Mouse (Mus musculus): ENCODE data around the gene Smyd1. TPM values are rescaled to one million over a fixed set of nuclear protein-coding genes. Genes with fewer than 3 reads are reported as not detected.
A peak's percentile ranks its signal among the peaks of the same experiment; 100 is the strongest.
"Not testable (repeated sequence)": the region's sequence is repeated elsewhere in the genome, so short reads cannot be mapped to it uniquely, and the experiment has no call there.

Gene Smyd1
- total and polyA plus RNA-seq, 3 experiments, result 0.08 to 0.37 (median 0.08) TPM

GRCm38 (mm10) chr6:71270301-71271056, 51.6 kb downstream of the Smyd1 start (continued):
- TF ChIP-seq MEF2A (IDR thresholded peaks at IDR 0.05; ENCODE audit: borderline replicate concordance, low read depth, low read length) (no peak), UBTF (IDR thresholded peaks at IDR 0.05; ENCODE audit: low read depth, low read length) (no peak), RAD21 (IDR thresholded peaks at IDR 0.05; ENCODE audit: low read depth, low read length) (no peak), NELFE (IDR thresholded peaks at IDR 0.05; ENCODE audit: low read depth, low read length) (peak; percentile 70), POLR2AphosphoS2 (IDR thresholded peaks at IDR 0.05; ENCODE audit: low read depth, low read length) (no peak), PAX5 (IDR thresholded peaks at IDR 0.05; ENCODE audit: low read length) (no peak), USF2 (conservative IDR thresholded peaks at IDR 0.05; ENCODE audit: low read depth, low read length) (no peak), TBP (conservative IDR thresholded peaks at IDR 0.05; ENCODE audit: low read depth, low read length) (peak; percentile 76; the same call in 1 of the 2 replicates)

GRCm38 (mm10) chr6:71269686-71270050, 52.4 kb downstream of the Smyd1 start:
- H3K27ac ChIP-seq (ENCODE audit: insufficient read depth, low read depth); H3K4me3 ChIP-seq (replicated peaks in 1 of 3; ENCODE audit: low read depth in 2 of 3, low read length in 2 of 3, poor library complexity in 1 of 3); H3K4me2 ChIP-seq (ENCODE audit: insufficient read depth, low read depth, poor library complexity, severe bottlenecking); H3K36me3 ChIP-seq (replicated peaks in 1 of 2; ENCODE audit: control insufficient read depth in 1 of 2, insufficient read depth in 1 of 2, low read length in 1 of 2); DNase-seq (ENCODE audit: extremely low read depth); H3K9ac ChIP-seq (ENCODE audit: insufficient read depth, low read depth); H3K27me3 ChIP-seq (replicated peaks); dilution Hi-C loops (cut with MboI; ENCODE audit: extremely low pct_ligation_motif_present, extremely low pct_unique_long_range_greater_than_20kb, low sequenced_read_pairs); H3K9me3 ChIP-seq (replicated peaks; ENCODE audit: low read length): not testable (repeated sequence)
- peaks cover 13% of the 10 kb centered on the region for H3K79me2 ChIP-seq (replicated peaks; ENCODE audit: control insufficient read depth, extremely low read depth, insufficient read depth, poor library complexity, severe bottlenecking)
- in situ Hi-C loops (cut with MboI; ENCODE audit: low pct_ligation_motif_present, low pct_unique_long_range_greater_than_20kb, low sequenced_read_pairs), result loop anchor here (10.0 kb wide), 1 partner anchor 105 kb away; no protein-coding TSS in a partner anchor
- peaks cover 3 to 27% of the 10 kb centered on the region in 2 experiments; a peak in 3 of 4 replicates for H3K4me1 ChIP-seq (ENCODE audit: control insufficient read depth in 1 of 2, insufficient read depth in 2 of 2)

- no peak overlapping the region; the same call in 1 of the 2 replicates for H3K4me2 ChIP-seq (ENCODE audit: insufficient read depth, low read depth, poor library complexity, severe bottlenecking)
- DNase-seq (ENCODE audit: extremely low read depth), result peak; percentile 60
Observed at GRCm38 (mm10) chr6:71268929-71269685, 52.9 kb downstream of the Smyd1 start.

GRCm38 (mm10) chr6:71267603-71268002, 54.4 kb downstream of the Smyd1 start:
- in situ Hi-C loops (cut with MboI; ENCODE audit: low pct_ligation_motif_present, low pct_unique_long_range_greater_than_20kb, low sequenced_read_pairs), result loop anchor here (10.0 kb wide), 1 partner anchor 103 kb away; no protein-coding TSS in a partner anchor
- peaks cover 6 to 19% of the 10 kb centered on the region in 2 experiments; a peak in 3 of 4 replicates for H3K4me1 ChIP-seq (ENCODE audit: control insufficient read depth in 1 of 2, insufficient read depth in 2 of 2)
- H3K4me2 ChIP-seq (ENCODE audit: insufficient read depth, low read depth, poor library complexity, severe bottlenecking); H3K4me3 ChIP-seq (replicated peaks in 1 of 3; ENCODE audit: low read depth in 2 of 3, low read length in 2 of 3, poor library complexity in 1 of 3); H3K9ac ChIP-seq (ENCODE audit: insufficient read depth, low read depth); dilution Hi-C loops (cut with MboI; ENCODE audit: extremely low pct_ligation_motif_present, extremely low pct_unique_long_range_greater_than_20kb, low sequenced_read_pairs); H3K27ac ChIP-seq (ENCODE audit: insufficient read depth, low read depth); H3K79me2 ChIP-seq (replicated peaks; ENCODE audit: control insufficient read depth, extremely low read depth, insufficient read depth, poor library complexity, severe bottlenecking); H3K27me3 ChIP-seq (replicated peaks); DNase-seq (ENCODE audit: extremely low read depth); H3K9me3 ChIP-seq (replicated peaks; ENCODE audit: low read length); H3K36me3 ChIP-seq (replicated peaks in 1 of 2; ENCODE audit: control insufficient read depth in 1 of 2, insufficient read depth in 1 of 2, low read length in 1 of 2): not testable (repeated sequence)

More at GRCm38 (mm10) chr6:71268929-71269685, 52.9 kb downstream of the Smyd1 start:
- dilution Hi-C loops (cut with MboI; ENCODE audit: extremely low pct_ligation_motif_present, extremely low pct_unique_long_range_greater_than_20kb, low sequenced_read_pairs), result no loop called here
- Histone ChIP-seq H3K4me1 (ENCODE audit: control insufficient read depth in 1 of 2, insufficient read depth in 2 of 2) (peaks cover 3 to 22% of the 10 kb centered on the region in 2 experiments; a peak in 3 of 4 replicates), H3K4me3 (replicated peaks in 1 of 3; ENCODE audit: low read depth in 2 of 3, low read length in 2 of 3, poor library complexity in 1 of 3) (no peak overlapping the region), H3K9ac (ENCODE audit: insufficient read depth, low read depth) (no peak overlapping the region), H3K36me3 (replicated peaks in 1 of 2; ENCODE audit: control insufficient read depth in 1 of 2, insufficient read depth in 1 of 2, low read length in 1 of 2) (no peaks in the 10 kb centered on the region), H3K9me3 (replicated peaks; ENCODE audit: low read length) (no peaks in the 10 kb centered on the region), H3K27me3 (replicated peaks) (no peaks in the 10 kb centered on the region), H3K79me2 (replicated peaks; ENCODE audit: control insufficient read depth, extremely low read depth, insufficient read depth, poor library complexity, severe bottlenecking) (peaks cover 13% of the 10 kb centered on the region), H3K27ac (ENCODE audit: insufficient read depth, low read depth) (no peak overlapping the region)
- in situ Hi-C loops (cut with MboI; ENCODE audit: low pct_ligation_motif_present, low pct_unique_long_range_greater_than_20kb, low sequenced_read_pairs), result loop anchor here (10.0 kb wide), 1 partner anchor 104 kb away; no protein-coding TSS in a partner anchor
- peak; percentile 55 to 78 for TF ChIP-seq CTCF (conservative IDR thresholded peaks at IDR 0.05 in 1 of 2, IDR thresholded peaks at IDR 0.05 in 1 of 2; ENCODE audit: low read depth in 2 of 2, low read length in 2 of 2)
- no peak for TF ChIP-seq EP300 (IDR thresholded peaks at IDR 0.05; ENCODE audit: low read length)
- TF ChIP-seq SMC3 (IDR thresholded peaks at IDR 0.05; ENCODE audit: low read depth, low read length), result peak; percentile 77
- peak; percentile 71 for TF ChIP-seq RAD21 (IDR thresholded peaks at IDR 0.05; ENCODE audit: low read depth, low read length)
